Mouse (Mus musculus): Measurements from ENCODE around the gene Gm10772.
"Not testable (repeated sequence)": the region's sequence is repeated elsewhere in the genome, so short reads cannot be mapped to it uniquely, and the experiment has no call there.

Gene Gm10772
- long read RNA-seq, experiment 1 = 0 reads
- long read RNA-seq, experiment 2 = 0 reads

- intact Hi-C loops (cut with DNase I) = not testable (repeated sequence)
Measured at GRCm38 (mm10) chr13:66227473-66227872, at the start of gene Gm10772. Gene Gm10772 (minus strand): TSS chr13:66227573.

GRCm38 (mm10) chr13:66263914-66264313 lies 36.5 kb upstream of the Gm10772 start:
- intact Hi-C loops (cut with DNase I) = not testable (repeated sequence)

- intact Hi-C loops (cut with DNase I) = not testable (repeated sequence)
Measured at GRCm38 (mm10) chr13:66263141-66263540, 35.8 kb upstream of the Gm10772 start.

GRCm38 (mm10) chr13:66214349-66214748 lies 13.0 kb downstream of the Gm10772 start:
- intact Hi-C loops (cut with DNase I) = no loop called here

GRCm38 (mm10) chr13:66213811-66214210 lies 13.6 kb downstream of the Gm10772 start:
- intact Hi-C loops (cut with DNase I) = not testable (repeated sequence)

GRCm38 (mm10) chr13:66179172-66179571 lies 48.2 kb downstream of the Gm10772 start:
- intact Hi-C loops (cut with DNase I) = not testable (repeated sequence)
